Mouse (Mus musculus) forebrain, embryonic 14.5 days (tissue): ENCODE results near the gene Mmp21. TPM values are rescaled to one million over a fixed set of nuclear protein-coding genes. Genes with fewer than 3 reads are reported as not detected.

Experiments
- polyA plus RNA-seq: library from polyadenylated mRNA; unstranded; fragments of >200 nt; fragmentation: Nextera tagmentation; extraction: Ambion mirVana; gene quantifications from 2 replicates; pipeline ENCODE4 v1.2.1, GENCODE M21; 2014

Mmp21 gene
- polyA plus RNA-seq, 1 experiment from 2014 or later = not detected

Other genes with a start within 250 kb of the Mmp21 start
- not detected in 2 replicates for gene Tex36, start 77.9 kb downstream of the Mmp21 start, polyA plus RNA-seq
- gene Edrf1, start 42.5 kb downstream of the Mmp21 start, polyA plus RNA-seq = 22.8 and 26.2 TPM in 2 replicates
- 108 and 113 TPM in 2 replicates for gene Bccip, start 29.3 kb upstream of the Mmp21 start, polyA plus RNA-seq
- gene Uros, start 30.0 kb upstream of the Mmp21 start, polyA plus RNA-seq = 62.6 TPM in 2 replicates
- 4.2 and 4.5 TPM in 2 replicates for gene Fank1, start 96.8 kb upstream of the Mmp21 start, polyA plus RNA-seq
- gene Dhx32, start 102.7 kb upstream of the Mmp21 start, polyA plus RNA-seq = 55.1 and 56.9 TPM in 2 replicates